Mouse (Mus musculus) left cerebral cortex, adult 18-20 months (tissue): Measurements from ENCODE around the gene Uba1. TPM values are rescaled to one million over a fixed set of nuclear protein-coding genes. Genes with fewer than 3 reads are reported as not detected.
"Not testable (repeated sequence)": the region's sequence is repeated elsewhere in the genome, so short reads cannot be mapped to it uniquely, and the experiment has no call there.

Experiments used
- DNase-seq, 2 experiments: peaks; one replicate each; pipeline ENCODE4 v3.0.0; 2021 to 2022; ENCODE audit warnings: low spot score in 2 of 2, mixed read lengths in 1 of 2
- total RNA-seq, 2 experiments: library from RNA; stranded (reverse); gene quantifications; 2 replicates each; pipeline ENCODE4 v1.2.3; 2021

The Uba1 gene
- total RNA-seq, 2 experiments from 2014 or later: 348 to 355 TPM

- DNase-seq: peak; percentile 63 to 77
Observed at GRCm38 (mm10) chrX:20704295-20705082, 46.4 kb downstream of the Uba1 start.

GRCm38 (mm10) chrX:20705083-20705402, 46.9 kb downstream of the Uba1 start:
- DNase-seq: no peak

GRCm38 (mm10) chrX:20728681-20729080, 70.6 kb downstream of the Uba1 start:
- no peak for DNase-seq

GRCm38 (mm10) chrX:20730048-20730447, 71.9 kb downstream of the Uba1 start:
- DNase-seq: not testable (repeated sequence)

Other genes with a start within 250 kb of the Uba1 start
- gene Jade3, start 232.6 kb upstream of the Uba1 start, total RNA-seq: 1 to 10 TPM; 7.2 to 9.1 TPM
- gene Rgn, start 108.5 kb upstream of the Uba1 start, total RNA-seq: under 1 TPM; 0.23 to 0.35 TPM
- 10 to 100 TPM; 45.0 to 45.1 TPM for gene Rbm10, start 40.8 kb upstream of the Uba1 start, total RNA-seq
- gene Ndufb11, start 40.7 kb upstream of the Uba1 start, total RNA-seq: 100 to 1,000 TPM; 146 to 150 TPM
- gene Cdk16, start 29.6 kb downstream of the Uba1 start, total RNA-seq: 100 to 1,000 TPM; 235 to 249 TPM
- gene Usp11, start 45.6 kb downstream of the Uba1 start, total RNA-seq: 100 to 1,000 TPM; 109 to 123 TPM
- 100 to 1,000 TPM; 186 to 189 TPM for gene Araf, start 139.5 kb downstream of the Uba1 start, total RNA-seq
- 1 to 10 TPM; 1.4 to 1.5 TPM for gene Timp1, start 211.8 kb downstream of the Uba1 start, total RNA-seq